Mouse (Mus musculus) common myeloid progenitor, adult 5-6 weeks (primary cell): ENCODE data around the gene Pth2. TPM values are rescaled to one million over a fixed set of nuclear protein-coding genes. Genes with fewer than 3 reads are reported as not detected.

Source experiments
- ATAC-seq: replicated peaks from 2 replicates; pipeline ENCODE4 v1.8.0; 2016; ENCODE audit warnings: low read depth, mild to moderate bottlenecking, moderate TSS enrichment, inconsistent platforms; ENCODE audit not compliant: poor library complexity, severe bottlenecking
- total RNA-seq: library from RNA; stranded (forward); fragments of 200-1000, 187-1606 nt; gene quantifications from 2 replicates; pipeline ENCODE4 v1.2.3, GENCODE M21; 2017

The Pth2 gene
- total RNA-seq: not detected in 2 replicates

DNA sequence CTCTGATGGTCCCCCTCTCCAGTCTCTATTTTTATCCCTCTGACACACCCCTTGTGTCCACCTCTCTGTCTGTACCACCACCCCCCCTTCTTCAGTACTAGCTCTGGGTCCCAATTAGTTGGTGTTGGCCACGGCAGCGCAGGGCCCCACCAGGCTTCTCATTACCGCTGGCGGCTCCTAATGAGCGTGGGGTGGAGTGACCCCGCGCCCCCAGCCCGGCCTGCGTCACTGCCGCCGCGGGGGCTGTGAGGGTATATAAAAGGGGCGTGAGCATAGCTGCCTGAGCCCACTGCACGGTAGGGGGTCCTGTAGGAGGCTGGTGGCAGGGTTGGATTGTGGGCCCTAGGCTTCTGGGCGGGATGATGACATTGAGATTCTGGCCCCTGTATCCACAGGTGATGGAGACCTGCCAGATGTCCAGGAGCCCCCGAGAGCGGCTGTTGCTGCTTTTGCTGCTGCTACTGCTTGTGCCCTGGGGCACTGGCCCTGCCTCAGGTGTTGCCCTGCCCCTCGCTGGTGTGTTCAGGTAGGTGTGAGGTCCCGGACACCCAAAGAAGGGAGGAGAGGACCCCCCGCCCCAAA, at the start of gene Pth2:
Gene Pth2 (plus strand): TSS at position 100 of the 582 bp plus-strand sequence.
- ATAC-seq: no peak

- no peak for ATAC-seq
Measured at GRCm38 (mm10) chr7:45131850-45132249, 48.9 kb upstream of the Pth2 start.

DNA sequence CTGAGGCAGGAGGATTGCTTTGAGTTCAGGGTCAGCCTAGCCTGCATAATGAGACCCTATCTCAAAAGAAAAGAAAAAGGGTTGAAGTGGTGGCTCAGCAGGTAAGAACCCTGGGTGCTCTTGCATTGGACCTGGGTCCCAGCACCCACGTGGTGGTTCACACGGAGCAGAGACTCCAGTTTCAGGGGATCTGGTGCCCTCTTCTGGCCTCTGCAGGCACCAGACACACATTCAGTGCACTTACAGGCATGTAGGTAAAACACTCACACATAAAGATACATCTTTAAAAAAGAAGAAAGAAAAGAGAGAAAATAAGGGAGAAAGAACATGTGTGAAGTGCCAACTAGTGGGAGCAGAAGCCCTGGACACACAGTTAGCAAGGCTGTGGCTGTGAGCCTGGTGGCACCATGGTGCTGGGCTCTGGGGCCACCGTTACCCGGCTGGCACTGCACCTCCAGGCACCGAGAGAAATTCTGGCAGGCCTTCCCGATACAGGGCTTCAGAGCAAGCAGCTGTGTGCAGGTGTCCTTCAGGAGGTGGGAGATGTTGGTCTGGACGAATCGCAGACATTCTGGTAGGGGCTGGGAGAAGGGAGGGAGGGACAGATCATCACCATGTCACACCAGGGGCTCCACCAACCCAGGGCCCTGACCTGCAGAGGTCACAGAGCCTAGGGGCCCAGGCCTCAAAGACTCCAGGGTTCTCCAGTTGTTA, 47.2 kb upstream of the Pth2 start:
- ATAC-seq: no peak

- ATAC-seq: peak; percentile 33
Measured at GRCm38 (mm10) chr7:45134544-45135026, 46.2 kb upstream of the Pth2 start.

GRCm38 (mm10) chr7:45135370-45135769, 45.4 kb upstream of the Pth2 start:
- ATAC-seq: no peak

DNA sequence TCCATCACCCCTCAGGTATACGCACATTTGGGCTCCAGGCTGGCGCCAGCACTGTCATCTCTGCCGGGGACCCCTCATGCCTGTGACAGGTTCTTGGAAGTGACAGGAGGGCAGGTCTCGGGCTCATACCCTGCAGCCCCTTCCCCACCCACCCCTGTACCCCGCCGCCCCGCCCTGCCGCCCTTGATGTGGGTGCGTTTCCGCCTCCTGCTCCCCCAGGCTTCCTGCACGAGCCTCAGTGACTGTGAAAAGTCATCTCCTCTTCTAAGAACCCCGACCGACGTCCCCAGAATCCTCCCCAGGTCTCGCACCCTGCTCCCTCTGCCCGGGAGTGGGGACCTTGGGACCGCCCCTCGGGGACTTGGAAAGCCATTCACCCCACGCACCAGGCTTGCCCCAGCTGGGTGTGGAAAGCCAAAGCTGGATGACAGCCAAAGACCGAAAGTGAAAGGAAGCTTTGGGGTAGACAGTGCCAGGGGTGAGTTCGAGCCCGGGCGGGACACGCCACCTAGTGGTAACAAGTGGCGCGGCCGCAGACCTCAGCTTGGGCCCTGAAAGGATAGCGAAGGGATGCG, 44.7 kb upstream of the Pth2 start, which contains the start of the genes Gm45713 and Flt3l:
Gene Gm45713 (minus strand): TSS at position 239 of the 575 bp plus-strand sequence.
Gene Flt3l (minus strand): TSS at position 440 of the 575 bp plus-strand sequence.
- ATAC-seq: peak; percentile 50

DNA sequence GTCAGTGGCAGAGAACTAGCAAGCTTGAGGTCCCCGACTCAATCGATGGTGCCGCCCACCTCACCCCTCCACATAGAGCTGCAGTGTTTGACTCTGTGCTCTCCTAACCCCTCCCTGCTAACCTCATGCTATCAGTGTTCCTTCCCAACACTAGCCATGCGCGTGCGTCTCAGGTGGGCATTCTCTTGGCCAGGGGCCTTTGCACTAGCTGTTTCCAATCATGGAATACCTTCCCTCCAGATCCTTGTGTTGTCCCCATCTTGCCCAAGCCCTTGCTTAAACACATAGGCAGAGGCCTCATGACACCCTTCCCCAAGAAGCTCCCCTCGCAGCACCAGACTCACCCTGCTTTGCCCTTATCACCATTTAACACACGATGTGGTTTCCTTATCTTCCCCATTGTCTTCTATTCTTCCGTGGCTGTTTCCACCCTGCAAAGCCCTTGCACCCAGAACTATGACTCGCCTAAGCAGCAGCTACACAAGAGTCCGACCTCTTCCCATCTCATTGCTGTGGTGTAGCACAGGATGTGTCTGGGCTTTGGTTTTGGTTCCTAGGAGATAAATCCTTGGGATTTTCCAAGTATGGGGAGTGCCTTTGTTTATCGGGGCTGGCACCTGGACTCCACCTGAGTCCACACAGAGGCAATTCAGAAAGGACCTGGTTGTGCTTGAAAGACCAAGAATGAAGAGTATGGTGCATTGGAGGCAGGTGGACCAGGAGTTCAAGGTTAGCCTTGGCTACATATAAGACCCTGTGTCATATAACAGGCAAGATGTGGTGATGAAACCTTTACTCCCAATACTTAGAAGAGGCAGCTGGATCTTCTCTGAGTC, 43.4 kb upstream of the Pth2 start:
- ATAC-seq: peak; percentile 79

GRCm38 (mm10) chr7:45138403-45138802, 42.4 kb upstream of the Pth2 start:
- no peak for ATAC-seq

GRCm38 (mm10) chr7:45139904-45140723, 40.7 kb upstream of the Pth2 start:
- ATAC-seq: no peak

GRCm38 (mm10) chr7:45141319-45141718, 39.5 kb upstream of the Pth2 start:
- no peak for ATAC-seq

DNA sequence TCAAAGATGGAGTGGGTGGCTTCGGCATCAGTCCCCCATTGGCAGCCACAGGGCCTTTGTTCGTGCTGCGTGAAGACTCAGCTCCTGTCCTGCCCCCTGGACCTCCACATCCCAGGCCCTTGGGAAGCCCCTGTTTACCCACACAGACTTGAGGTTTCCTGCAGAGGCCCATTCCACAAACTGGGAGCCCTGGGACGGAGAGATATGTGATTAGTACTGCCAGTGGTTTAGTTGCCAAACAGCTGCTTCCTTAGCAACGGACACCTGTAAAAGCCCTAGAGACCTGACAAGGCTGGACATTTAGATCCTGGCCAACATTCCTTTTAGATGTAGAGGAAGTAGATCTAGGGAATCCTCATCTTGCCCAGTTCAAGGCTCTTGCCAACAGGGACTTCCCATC, 38.9 kb upstream of the Pth2 start:
- ATAC-seq: no peak

- no peak for ATAC-seq
Measured at GRCm38 (mm10) chr7:45144368-45145174, 36.2 kb upstream of the Pth2 start.

DNA sequence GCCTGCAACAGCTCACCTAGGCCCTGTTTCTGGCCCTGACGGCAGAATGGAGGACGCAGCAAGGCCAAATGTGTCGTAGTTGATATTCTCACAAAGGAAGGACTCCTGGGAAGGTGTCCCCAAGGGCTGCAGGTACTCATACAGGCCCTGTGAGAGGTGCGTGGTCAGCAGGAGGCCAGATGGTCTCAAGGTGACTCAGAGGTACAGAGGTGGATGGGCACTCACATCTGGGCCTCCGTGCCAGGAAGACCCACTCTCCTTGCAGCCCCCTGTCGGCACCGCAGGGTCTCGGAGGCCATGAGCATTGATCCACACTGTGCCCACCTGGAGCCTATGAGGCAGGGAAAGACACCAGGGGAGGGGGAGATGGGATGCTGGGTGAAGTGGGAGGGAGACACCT, 35.3 kb upstream of the Pth2 start:
- ATAC-seq: no peak

DNA sequence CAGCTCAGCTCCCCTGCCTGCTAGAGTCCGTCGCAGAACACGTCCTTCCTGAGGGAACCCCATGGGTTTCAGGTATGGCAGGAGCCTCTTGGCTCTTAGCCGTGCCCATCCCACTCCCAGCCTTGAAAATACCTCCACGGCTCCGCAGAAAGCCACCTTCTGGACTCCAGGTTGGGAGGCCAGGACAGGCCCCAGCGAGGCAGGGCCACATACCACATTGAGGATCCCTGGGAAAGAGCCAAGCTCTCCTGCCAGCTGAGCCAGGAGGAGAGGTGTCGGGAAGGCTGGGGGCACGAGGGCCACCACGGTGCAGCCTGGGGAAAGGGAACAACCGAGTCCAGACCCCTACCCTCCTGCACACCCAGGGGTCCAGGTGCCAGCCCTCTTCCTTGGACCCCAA, 33.5 kb upstream of the Pth2 start:
- no peak for ATAC-seq

- no peak for ATAC-seq
Measured at GRCm38 (mm10) chr7:45147899-45148298, 32.9 kb upstream of the Pth2 start.

DNA sequence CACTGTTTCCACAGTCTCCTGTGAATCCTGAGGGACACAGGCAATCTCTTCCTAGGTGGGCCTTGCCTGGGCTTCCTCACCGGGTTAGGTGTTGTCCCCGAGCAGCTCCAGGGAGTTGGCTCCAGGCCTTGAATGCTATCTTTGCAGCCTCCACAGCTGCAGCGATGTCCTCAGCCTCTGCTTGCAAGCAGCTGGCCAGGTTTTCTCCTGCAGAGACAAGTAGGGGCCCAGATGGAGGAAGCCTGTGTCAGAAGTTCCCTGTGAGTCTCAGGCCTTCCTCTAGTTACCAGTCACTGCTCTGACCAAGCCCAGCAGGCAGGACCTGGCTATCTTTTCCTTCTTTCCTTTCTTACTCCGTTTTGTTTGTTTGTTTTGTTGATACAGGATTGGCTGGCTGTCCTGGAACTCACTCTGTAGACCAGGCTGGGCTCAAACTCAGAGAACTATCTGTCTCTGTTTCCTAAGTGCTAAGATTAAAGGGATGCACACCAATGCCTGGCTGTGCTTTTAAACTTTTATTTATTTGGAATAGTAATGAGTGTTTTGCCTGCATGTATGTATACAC, 32.2 kb upstream of the Pth2 start:
- no peak for ATAC-seq

- ATAC-seq: no peak
Measured at GRCm38 (mm10) chr7:45149545-45149944, 31.2 kb upstream of the Pth2 start.

DNA sequence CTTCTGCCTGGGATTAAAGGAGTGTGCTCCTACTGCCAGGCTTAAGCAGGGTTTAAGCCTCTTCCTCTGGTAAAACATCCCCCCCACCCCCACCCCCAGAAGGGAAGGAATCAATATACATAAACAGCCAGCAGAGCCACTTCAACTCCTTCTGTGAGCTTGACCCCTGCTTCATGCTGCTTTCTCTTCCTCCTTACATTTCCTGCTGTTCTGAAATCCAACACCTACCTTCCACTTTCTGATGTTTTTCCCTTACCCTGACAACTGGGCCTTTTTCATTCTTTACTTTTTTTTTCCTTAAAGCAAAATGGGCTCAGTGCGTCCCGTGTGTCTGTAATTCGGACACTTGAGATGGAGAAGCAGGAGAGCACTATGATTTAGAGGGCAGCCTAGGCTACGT, 30.5 kb upstream of the Pth2 start:
- ATAC-seq: no peak
